Mouse (Mus musculus): ENCODE data around the gene Neurl1b.

DNA sequence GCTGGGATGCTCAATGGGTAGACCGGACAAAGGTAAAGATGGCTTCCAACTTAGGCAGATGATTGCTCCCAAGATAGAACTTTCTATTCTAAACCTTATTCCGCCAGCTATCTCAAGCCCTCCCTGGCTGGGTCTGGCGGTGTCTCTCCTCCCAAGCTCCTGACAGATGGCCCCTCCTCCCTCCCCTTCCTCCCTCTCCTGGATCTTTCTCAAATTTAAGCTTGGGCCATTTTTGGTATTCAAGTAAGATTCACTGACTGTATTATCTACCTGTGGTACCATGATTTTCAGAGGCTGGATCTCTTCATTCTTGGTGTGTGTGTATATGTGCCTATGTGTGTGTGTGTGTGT, 28.5 kb upstream of the Neurl1b start:
- no peak for TF ChIP-seq CTCF (IDR thresholded peaks at IDR 0.05; ENCODE audit: borderline replicate concordance, control insufficient read depth, extremely low read depth, insufficient read depth, low read length, poor library complexity)
- TF ChIP-seq POLR2A (IDR thresholded peaks at IDR 0.05; ENCODE audit: control insufficient read depth, extremely low read depth, insufficient read depth, low read length, poor library complexity) = no peak
